In genomic region chr19:34554061-34554460, GRCm38 (mm10) we compare ENCODE assay signal across 13 mouse cellular contexts. TPM values are rescaled to one million over a fixed set of nuclear protein-coding genes. Genes with fewer than 3 reads are reported as not detected.
"Had no signal": no experiment of that assay in that cellular context is flagged by ENCODE, and none has a peak within 500 bp of the region (broad histone marks: within the 10 kb centered on the region; RNA-seq: fewer than 3 reads in every experiment).

No protein-coding gene starts in this region.

- H3K9me3 ChIP-seq: limb, embryonic 12.5 days; liver, embryonic 15.5 days; neural tube, embryonic 12.5 days had no signal

- H3K9ac ChIP-seq: limb, embryonic 12.5 days; liver, embryonic 15.5 days; lung, embryonic 14.5 days; neural tube, embryonic 12.5 days had no signal

- H3K27ac ChIP-seq: liver, embryonic 15.5 days; neural tube, embryonic 12.5 days had no signal

- H3K27me3 ChIP-seq: limb, embryonic 12.5 days; liver, embryonic 15.5 days; neural tube, embryonic 12.5 days had no signal

- H3K4me3 ChIP-seq: layer of hippocampus, adult 2 months; limb, embryonic 12.5 days; liver, embryonic 15.5 days; neural tube, embryonic 12.5 days had no signal

- H3K4me2 ChIP-seq: liver, embryonic 11.5 days; liver, embryonic 15.5 days; neural tube, embryonic 12.5 days had no signal

- H3K4me1 ChIP-seq: neural tube, embryonic 12.5 days had no signal

- H3K36me3 ChIP-seq: limb, embryonic 12.5 days; liver, embryonic 15.5 days; neural tube, embryonic 12.5 days had no signal

- DNase-seq: lung, postnatal 14 days; midbrain, embryonic 14.5 days; spleen, adult 18-20 months; thymus, adult 18-20 months; thymus, postnatal 14 days had no signal

RNA-seq across cellular contexts. Expression of gene Ifit1bl1, which starts 47.7 kb away (rescaled TPM):
- total RNA-seq: megakaryocyte-erythroid progenitor cell, adult 5-6 weeks had no signal
- polyA plus RNA-seq: stomach, embryonic 14.5 days had no signal

RNA-seq across cellular contexts. Expression of gene Ifit3b, which starts 53.7 kb away (rescaled TPM):
- total RNA-seq: megakaryocyte-erythroid progenitor cell, adult 5-6 weeks had no signal
- polyA plus RNA-seq: liver, embryonic 11.5 days; lung, embryonic 14.5 days; stomach, embryonic 14.5 days had no signal
